Mouse (Mus musculus): ENCODE data around the gene Armh3.
"Not testable (repeated sequence)": the region's sequence is repeated elsewhere in the genome, so short reads cannot be mapped to it uniquely, and the experiment has no call there.

Armh3 gene

DNA sequence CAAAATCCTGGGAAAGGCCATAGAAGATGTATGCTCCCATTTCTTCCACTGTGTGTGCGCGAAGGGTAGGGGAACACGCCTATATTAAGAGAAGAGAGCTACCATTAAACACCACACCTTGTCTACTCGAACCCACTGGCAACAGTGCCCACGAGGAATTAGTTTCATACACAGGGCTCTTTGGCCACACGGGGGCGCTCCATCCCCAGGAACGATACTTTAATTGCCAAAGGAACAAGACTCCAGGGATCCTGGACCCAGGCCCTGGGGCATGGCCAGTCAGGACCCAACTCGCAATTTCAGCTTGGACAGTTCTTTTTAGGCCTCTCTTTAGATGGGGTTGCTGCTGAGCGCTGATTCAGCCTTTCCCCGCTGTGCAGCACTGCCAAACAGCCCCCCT is 185.0 kb downstream of the Armh3 start:
- TF ChIP-seq CTCF (conservative IDR thresholded peaks at IDR 0.05; ENCODE audit: low read length) (peak; percentile 81), NANOG (IDR thresholded peaks at IDR 0.05; ENCODE audit: borderline replicate concordance, low read length) (no peak)
- H3K4me1 ChIP-seq (replicated peaks; ENCODE audit: low read depth, low read length) = peaks cover 78% of the 10 kb centered on the region
- H3K9me3 ChIP-seq (ENCODE audit: low read length) = no peaks in the 10 kb centered on the region
- H3K4me3 ChIP-seq (replicated peaks; ENCODE audit: low read length) = peak overlapping the region; percentile 32; the same call in 1 of the 2 replicates
- H3K27me3 ChIP-seq (ENCODE audit: insufficient read depth, low read length) = peaks cover 6% of the 10 kb centered on the region; the same call in 1 of the 2 replicates
- no peaks in the 10 kb centered on the region for H3K36me3 ChIP-seq (ENCODE audit: insufficient read depth, low read length)

DNA sequence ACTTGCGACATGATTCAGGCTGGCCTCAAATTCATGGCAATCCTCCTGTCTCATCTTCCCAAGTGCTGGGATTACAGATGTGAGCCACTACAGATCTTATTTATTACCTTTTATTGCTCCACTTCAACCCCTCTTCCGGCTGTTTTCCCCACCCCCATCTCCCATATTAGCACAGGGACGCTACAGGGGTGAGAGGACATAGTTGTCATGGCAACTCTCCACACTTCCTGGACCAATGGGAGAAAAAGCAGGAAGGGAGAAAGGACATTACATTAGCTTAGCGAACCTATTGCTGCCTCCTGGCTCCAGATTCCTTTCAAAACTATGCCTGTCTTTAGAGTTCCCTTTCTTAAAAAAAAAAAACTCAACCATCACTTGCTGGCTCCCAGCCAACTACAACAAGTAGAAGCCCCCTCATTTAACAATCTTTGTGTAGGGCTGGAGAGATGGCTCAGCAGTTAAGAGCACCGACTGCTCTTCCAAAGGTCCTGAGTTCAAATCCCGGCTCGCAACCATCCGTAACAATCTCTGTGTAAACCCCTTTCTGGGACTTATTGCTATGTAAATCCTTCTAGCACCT is 185.5 kb downstream of the Armh3 start:
- TF ChIP-seq NANOG (IDR thresholded peaks at IDR 0.05; ENCODE audit: borderline replicate concordance, low read length) (no peak), POU5F1 (IDR thresholded peaks at IDR 0.05; ENCODE audit: borderline replicate concordance, low read length) (no peak)
- Histone ChIP-seq H3K4me3 (replicated peaks; ENCODE audit: low read length) (peak overlapping the region; percentile 82), H3K9me3 (ENCODE audit: low read length) (no peaks in the 10 kb centered on the region), H3K36me3 (ENCODE audit: insufficient read depth, low read length) (no peaks in the 10 kb centered on the region), H3K4me1 (replicated peaks; ENCODE audit: low read depth, low read length) (peaks cover 73% of the 10 kb centered on the region), H3K27me3 (ENCODE audit: insufficient read depth, low read length) (peaks cover 6% of the 10 kb centered on the region; the same call in 1 of the 2 replicates)

DNA sequence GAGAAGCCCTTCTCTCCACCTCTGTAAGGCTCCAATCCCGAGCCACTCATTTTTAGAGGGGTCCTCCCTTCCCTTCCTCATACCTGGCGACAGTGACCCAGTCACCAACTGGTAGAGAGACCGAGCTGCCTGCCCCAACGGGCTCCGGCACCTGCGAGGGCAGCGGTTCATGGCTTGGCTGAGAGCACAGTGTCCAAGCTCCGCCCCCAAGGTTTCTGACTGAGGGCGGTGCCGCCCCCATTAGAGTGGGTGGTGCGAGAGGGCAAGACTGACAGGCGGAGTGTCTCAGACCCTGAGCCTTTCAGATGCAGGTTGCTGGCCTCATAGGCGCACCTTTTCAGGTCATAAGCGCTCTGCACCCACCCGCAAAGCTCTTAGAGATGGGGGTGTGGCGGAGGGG is 186.2 kb downstream of the Armh3 start:
- H3K4me3 ChIP-seq (replicated peaks; ENCODE audit: low read length) = peak overlapping the region; percentile 82
- peaks cover 6% of the 10 kb centered on the region; the same call in 1 of the 2 replicates for H3K27me3 ChIP-seq (ENCODE audit: insufficient read depth, low read length)
- H3K4me1 ChIP-seq (replicated peaks; ENCODE audit: low read depth, low read length) = peaks cover 66% of the 10 kb centered on the region
- no peak for TF ChIP-seq NANOG (IDR thresholded peaks at IDR 0.05; ENCODE audit: borderline replicate concordance, low read length)
- no peak for TF ChIP-seq POU5F1 (IDR thresholded peaks at IDR 0.05; ENCODE audit: borderline replicate concordance, low read length)
- no peak for TF ChIP-seq CTCF (conservative IDR thresholded peaks at IDR 0.05; ENCODE audit: low read length)
- H3K36me3 ChIP-seq (ENCODE audit: insufficient read depth, low read length) = no peaks in the 10 kb centered on the region
- H3K9me3 ChIP-seq (ENCODE audit: low read length) = no peaks in the 10 kb centered on the region

DNA sequence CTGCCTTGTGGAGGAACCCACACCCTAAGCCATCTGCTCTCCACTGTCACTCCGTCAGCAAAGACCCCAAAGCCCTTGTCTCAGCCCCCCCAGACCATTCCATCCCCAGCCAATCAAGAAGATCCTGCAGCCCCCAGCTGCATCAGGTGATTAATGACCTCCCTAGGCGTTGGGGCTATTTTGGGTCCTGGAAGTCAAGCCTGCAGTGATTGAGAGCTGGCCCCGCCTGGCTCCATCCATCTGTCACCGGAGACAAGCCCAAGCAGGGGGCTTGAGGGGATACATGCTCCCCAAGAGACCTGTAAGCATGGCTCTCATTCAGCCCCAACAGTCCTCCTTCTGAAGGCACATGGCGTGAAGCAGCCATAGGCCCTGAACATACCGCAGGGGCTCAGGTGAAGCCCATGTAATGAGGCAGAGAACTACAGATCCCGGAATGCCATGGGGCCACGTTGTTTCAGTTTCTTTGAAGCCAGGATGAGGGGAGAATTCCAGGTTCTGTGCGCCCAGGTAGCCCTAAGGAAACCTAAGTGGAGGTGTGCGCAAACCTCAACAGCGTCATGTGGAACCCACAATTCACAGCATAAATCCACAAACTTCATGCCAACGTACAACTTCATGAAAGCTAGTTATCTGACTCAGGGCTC is 187.1 kb downstream of the Armh3 start:
- Histone ChIP-seq H3K4me3 (replicated peaks; ENCODE audit: low read length) (peak overlapping the region; percentile 82), H3K9me3 (ENCODE audit: low read length) (no peaks in the 10 kb centered on the region), H3K27me3 (ENCODE audit: insufficient read depth, low read length) (peaks cover 6% of the 10 kb centered on the region; the same call in 1 of the 2 replicates), H3K4me1 (replicated peaks; ENCODE audit: low read depth, low read length) (peaks cover 56% of the 10 kb centered on the region), H3K36me3 (ENCODE audit: insufficient read depth, low read length) (no peaks in the 10 kb centered on the region)
- TF ChIP-seq CTCF (conservative IDR thresholded peaks at IDR 0.05; ENCODE audit: low read length) = no peak
- TF ChIP-seq POU5F1 (IDR thresholded peaks at IDR 0.05; ENCODE audit: borderline replicate concordance, low read length) = no peak
- TF ChIP-seq NANOG (IDR thresholded peaks at IDR 0.05; ENCODE audit: borderline replicate concordance, low read length) = no peak

DNA sequence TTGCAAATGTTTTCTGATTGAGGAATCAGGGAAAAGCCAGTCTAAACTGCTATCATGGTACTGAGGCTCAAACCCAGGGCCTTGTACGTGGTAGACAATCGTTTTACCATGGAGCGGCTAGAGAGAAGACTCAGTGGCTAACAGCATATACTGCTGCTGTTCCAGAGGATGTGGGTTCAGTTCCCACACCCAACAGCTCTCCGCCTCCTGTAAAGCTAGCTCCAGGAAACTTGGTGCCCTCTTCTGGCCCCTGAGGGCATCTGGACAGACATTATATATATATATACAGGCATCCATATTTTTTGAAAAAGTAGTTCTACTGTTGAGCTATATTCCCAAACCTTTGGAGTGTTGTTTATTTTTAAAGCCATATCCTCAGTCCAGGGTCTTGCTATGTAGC is 190.6 kb downstream of the Armh3 start:
- Histone ChIP-seq H3K4me1 (replicated peaks; ENCODE audit: low read depth, low read length) (peaks cover 49% of the 10 kb centered on the region), H3K4me3 (replicated peaks; ENCODE audit: low read length) (no peak overlapping the region), H3K36me3 (ENCODE audit: insufficient read depth, low read length) (no peaks in the 10 kb centered on the region), H3K9me3 (ENCODE audit: low read length) (no peaks in the 10 kb centered on the region), H3K27me3 (ENCODE audit: insufficient read depth, low read length) (no peaks in the 10 kb centered on the region)
- TF ChIP-seq NANOG (IDR thresholded peaks at IDR 0.05; ENCODE audit: borderline replicate concordance, low read length) = no peak
- no peak for TF ChIP-seq POU5F1 (IDR thresholded peaks at IDR 0.05; ENCODE audit: borderline replicate concordance, low read length)
- no peak for TF ChIP-seq CTCF (conservative IDR thresholded peaks at IDR 0.05; ENCODE audit: low read length)

DNA sequence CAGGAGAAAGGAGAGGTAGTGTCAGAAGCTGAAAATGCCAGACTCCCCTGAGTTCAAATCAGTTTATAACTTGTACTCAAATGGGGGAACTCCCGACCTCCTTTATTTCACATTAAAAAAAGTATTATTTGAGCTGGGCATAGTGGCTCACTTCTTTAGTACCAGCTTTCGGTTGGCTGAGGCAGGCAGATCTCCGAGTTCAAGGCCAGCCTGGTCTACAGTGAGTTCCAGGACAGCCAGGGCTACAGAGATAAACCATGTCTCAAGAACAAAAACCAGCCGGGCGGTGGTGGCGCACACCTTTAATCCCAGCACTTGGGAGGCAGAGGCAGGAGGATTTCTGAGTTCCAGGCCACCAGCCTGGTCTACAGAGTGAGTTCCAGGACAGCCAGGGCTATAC is 192.5 kb downstream of the Armh3 start:
- H3K36me3 ChIP-seq (ENCODE audit: insufficient read depth, low read length); H3K27me3 ChIP-seq (ENCODE audit: insufficient read depth, low read length); H3K9me3 ChIP-seq (ENCODE audit: low read length); H3K4me3 ChIP-seq (replicated peaks; ENCODE audit: low read length): not testable (repeated sequence)
- H3K4me1 ChIP-seq (replicated peaks; ENCODE audit: low read depth, low read length) = peaks cover 36% of the 10 kb centered on the region

DNA sequence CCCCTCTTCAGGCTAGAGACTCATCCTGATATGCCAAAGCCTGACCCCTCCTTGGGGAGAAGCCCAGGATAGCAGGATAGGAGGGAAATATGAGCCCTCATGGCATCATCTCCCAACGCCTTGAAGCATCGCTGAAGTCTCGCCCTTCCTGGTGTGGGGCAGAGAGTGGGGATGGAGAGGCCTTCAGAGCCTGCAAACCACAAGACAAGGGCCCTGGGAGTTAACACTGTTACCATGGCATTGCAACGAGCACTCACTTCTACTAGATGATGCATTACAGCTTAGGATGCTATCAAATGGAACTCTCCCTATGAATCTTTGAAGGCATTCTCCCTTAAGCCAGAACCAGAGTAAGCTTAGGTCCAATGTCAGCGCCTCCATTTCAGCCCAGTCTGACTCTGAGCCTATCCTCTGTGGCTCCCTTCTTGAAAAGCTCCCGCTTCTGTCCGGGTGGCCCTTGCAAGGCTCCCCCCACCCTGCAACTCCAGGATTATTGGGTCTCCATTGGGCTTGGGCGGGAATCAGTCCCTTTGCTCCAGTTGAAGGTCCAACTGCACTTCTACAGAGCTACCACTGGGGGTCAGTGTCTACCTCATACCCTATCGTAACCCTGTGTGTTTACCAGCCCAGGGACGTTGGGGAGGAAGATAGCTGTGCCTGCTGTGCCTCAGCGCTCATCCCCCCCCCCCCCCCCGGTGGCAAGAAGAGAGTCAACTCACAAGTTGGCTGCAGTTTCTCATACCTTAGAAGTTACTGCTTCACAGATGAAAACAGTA is 193.5 kb downstream of the Armh3 start:
- Histone ChIP-seq H3K4me1 (replicated peaks; ENCODE audit: low read depth, low read length) (peaks cover 34% of the 10 kb centered on the region), H3K36me3 (ENCODE audit: insufficient read depth, low read length) (no peaks in the 10 kb centered on the region), H3K9me3 (ENCODE audit: low read length) (no peaks in the 10 kb centered on the region), H3K27me3 (ENCODE audit: insufficient read depth, low read length) (no peaks in the 10 kb centered on the region), H3K4me3 (replicated peaks; ENCODE audit: low read length) (no peak overlapping the region)
- TF ChIP-seq NANOG (IDR thresholded peaks at IDR 0.05; ENCODE audit: borderline replicate concordance, low read length) (no peak), CTCF (conservative IDR thresholded peaks at IDR 0.05; ENCODE audit: low read length) (peak; percentile 72)

DNA sequence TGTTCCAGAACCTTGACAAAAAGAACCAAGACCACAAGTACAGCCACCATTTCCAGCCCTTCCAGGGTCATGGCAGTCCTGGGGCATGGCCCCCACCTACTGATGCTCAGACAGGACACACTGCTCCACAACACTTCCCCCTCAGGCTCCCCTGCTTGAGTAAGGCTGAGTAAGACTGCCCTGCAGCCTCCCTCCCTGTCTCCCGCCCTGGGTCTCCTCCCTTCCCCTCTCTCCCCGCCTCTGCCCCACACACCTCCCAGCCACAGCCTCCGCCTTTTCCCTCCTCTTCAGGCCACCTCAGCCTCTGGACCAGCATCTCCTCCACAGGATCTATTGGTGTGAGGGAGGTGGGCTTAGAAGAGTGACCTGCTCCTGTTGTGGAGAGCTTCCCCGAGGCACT is 194.9 kb downstream of the Armh3 start:
- Histone ChIP-seq H3K9me3 (ENCODE audit: low read length) (no peaks in the 10 kb centered on the region), H3K4me3 (replicated peaks; ENCODE audit: low read length) (no peak overlapping the region), H3K4me1 (replicated peaks; ENCODE audit: low read depth, low read length) (peaks cover 29% of the 10 kb centered on the region), H3K36me3 (ENCODE audit: insufficient read depth, low read length) (no peaks in the 10 kb centered on the region), H3K27me3 (ENCODE audit: insufficient read depth, low read length) (no peaks in the 10 kb centered on the region)
- TF ChIP-seq NANOG (IDR thresholded peaks at IDR 0.05; ENCODE audit: borderline replicate concordance, low read length) = no peak
- TF ChIP-seq CTCF (conservative IDR thresholded peaks at IDR 0.05; ENCODE audit: low read length) = no peak
- TF ChIP-seq POU5F1 (IDR thresholded peaks at IDR 0.05; ENCODE audit: borderline replicate concordance, low read length) = no peak
